Mouse (Mus musculus) MEL-GATA-1-ER (cell line): ENCODE data around the gene Grin3b.
A peak's percentile ranks its signal among the peaks of the same experiment; 100 is the strongest.

ENCODE experiments used
- DNase-seq: peaks from one replicate; pipeline ENCODE4 v3.0.0-alpha.2; 2012; ENCODE audit warnings: low read depth; ENCODE audit errors: extremely low read depth

Gene Grin3b

DNA sequence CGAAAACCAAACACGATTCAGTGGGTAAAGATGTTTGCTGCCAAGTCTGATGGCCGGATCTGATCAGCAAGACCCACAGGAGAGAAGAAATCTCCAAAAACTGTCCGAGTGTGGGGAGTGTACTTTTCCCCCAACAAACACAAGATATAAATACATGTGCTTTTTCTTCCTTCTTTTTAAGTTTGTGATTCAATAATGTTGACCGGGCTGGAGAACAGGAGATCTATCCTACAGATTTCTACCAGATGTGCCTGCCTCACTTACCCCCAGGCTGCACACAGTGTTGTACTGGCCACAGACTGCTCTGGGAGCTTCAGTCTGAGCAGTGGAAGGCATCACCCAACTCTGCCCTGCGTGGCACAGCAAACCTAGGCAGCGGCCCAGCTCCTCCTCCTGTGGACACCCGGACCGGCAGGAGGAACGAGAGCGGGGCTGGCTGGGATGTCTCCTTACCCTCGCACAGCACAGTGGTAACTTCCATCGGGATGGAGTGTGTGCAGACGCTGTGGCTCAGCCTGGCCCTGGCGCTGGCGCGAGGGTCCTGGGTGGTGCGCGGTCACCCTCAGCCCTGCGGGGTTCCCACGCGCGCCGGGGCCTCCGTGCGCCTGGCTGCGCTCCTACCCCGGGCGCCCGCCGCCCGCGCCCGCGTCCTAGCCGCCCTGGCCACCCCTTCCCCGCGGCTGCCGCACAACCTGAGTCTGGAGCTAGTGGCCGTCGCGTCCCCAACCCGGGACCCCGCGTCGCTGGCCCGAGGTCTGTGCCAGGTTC lies at the start of gene Grin3b:
TSS of gene Grin3b (plus strand) at position 301 of the 768 bp plus-strand sequence.
- DNase-seq = no peak

DNA sequence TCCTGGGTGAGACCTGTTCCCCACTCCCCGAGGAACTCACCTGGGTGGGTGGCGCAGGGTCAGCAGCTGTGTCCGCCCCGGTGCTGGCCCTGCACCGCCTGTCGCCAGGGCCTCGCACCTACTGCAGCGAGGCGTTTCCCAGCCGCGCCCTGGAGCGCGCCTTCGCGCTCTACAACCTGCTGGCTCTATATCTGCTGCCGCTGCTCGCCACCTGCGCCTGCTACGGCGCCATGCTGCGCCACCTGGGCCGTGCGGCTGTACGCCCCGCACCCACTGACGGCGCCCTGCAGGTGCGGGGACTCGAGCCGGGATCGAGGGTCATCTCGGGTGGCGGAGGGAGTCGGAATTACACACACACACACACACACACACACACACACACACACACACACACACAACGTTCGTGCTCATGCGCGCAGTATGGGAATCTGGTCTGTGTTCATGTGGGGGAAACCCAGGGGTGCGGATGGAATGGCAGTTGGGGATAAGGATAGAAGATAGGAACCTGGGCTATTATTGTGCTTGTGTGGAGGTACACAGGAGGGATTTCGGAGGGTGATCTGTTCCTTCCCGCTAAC lies 49.5 kb upstream of the Grin3b start, which contains the start of gene R3hdm4:
TSS of gene R3hdm4 (minus strand) at position 251 of the 578 bp plus-strand sequence.
- DNase-seq = no peak

DNA sequence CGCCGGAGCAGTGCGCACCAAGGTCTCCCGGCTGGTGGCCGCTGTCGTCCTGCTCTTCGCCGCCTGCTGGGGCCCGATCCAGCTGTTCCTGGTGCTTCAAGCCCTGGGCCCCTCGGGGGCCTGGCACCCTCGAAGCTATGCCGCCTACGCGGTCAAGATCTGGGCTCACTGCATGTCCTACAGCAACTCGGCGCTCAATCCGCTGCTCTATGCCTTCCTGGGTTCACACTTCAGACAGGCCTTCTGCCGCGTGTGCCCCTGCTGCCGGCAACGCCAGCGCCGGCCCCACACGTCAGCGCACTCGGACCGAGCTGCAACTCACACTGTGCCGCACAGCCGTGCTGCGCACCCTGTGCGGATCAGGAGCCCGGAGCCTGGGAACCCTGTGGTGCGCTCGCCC lies 48.9 kb upstream of the Grin3b start:
- no peak for DNase-seq

DNA sequence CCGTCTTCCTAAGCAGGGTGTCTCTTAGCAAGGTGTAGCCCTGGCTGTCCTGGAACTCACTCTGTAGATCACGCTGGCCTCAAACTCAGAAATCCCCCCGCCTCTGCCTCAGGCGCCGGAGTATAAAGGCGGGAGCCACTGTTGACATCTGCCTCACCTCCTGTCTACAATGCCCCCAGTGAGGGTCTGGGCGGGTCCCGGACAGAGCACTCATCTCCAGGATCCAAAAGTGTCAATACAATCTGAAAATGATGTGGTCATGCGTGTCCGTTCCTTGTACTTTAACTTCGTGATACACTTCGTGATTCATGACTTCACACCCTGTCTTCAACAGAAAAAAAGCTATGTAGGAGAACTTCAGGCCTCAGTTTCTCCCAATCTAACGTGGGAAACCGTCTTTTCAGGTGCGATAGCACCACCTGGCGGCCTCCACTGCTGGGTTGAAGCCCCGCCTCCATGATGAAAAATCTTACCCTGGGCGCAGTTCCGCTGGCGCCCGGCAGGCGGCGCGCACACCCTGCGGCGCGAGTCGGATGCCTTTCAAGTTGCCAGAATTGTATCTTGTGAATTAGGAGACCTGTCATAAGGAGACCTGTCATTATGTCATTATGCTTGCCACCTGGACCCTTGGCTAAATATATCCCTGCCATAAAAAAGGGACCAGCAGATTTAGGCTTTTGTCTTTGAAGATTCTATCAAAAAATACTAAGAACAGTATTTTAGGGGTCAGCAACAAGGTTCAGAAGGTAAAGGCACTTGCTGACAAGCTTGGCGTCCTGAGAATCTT lies 45.3 kb upstream of the Grin3b start:
- peak; percentile 62 for DNase-seq

DNA sequence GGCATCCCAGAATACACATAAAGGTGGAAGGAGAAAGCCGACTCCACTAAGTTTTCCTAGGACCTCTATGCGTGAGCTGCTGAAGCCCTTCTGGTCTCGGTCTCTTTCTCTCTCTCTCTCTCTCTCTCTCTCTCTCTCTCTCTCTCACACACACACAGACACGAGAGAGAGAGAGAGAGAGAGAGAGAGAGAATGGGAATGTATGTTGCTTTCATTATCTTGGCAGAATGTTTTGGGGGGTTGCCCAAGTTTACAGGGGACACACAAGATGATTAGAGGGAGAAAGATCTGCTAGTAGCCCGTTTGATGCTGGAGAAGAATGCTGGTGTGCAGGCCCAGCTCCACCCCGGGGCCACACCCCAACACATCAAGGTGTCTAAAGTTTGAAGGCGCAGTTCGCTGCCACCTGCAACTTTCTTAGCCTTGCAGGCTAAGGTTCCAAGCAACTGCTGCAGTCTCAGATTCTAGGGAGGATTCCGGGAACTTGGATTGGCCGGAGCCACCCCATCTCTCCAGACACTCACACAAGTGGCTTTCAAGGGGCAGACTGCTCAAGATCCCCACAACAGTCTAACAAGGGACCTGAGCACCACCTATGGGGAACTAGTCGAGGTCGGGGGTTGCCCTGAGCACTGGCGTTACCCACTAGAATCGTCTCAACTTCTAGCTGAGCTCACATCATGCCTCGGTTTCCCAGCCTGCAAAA lies 44.6 kb upstream of the Grin3b start:
- no peak for DNase-seq

DNA sequence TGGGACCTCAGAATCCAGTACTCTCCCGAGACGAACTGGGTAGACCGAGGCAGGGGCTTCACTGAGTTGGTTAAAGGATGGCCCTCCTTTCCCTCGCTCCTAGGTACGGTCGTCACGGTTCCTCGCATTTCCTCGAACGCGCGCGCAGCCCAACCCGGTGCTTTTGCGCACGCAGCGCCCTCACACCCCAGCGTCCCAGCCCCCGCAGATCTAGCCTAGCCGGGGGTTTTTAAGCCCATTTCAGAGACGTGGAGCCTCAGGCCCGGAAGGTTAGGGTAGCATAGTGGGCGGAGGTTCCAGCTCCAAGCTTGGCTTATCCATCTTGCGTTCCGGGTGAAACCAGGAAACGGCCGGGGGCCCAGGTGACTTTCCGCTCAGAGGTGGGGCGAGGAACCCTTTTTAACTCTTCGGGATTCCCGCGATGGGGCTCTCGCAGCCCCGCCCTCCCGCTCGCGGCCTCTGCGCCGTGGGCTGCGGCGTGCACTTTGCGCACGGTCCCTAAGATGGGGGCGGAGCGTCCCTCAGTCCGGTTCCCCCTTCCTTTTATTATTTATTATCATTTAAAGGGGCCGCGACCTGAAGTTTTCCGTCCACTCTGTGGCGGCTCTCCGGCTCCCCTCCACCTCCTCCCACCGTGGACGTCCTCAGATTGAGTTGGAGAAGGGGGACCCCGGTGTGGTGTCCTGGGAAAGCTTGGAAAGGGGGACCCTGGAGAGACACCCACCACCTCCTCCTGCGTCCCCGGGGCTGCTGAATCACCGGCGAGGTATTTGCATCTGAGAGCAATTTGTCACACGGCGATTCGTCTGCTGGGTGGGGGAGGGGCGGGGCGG lies 43.8 kb upstream of the Grin3b start, which contains the start of gene Arid3a:
TSS of gene Arid3a (plus strand) at position 553 of the 833 bp plus-strand sequence.
- peak; percentile 79 for DNase-seq

DNA sequence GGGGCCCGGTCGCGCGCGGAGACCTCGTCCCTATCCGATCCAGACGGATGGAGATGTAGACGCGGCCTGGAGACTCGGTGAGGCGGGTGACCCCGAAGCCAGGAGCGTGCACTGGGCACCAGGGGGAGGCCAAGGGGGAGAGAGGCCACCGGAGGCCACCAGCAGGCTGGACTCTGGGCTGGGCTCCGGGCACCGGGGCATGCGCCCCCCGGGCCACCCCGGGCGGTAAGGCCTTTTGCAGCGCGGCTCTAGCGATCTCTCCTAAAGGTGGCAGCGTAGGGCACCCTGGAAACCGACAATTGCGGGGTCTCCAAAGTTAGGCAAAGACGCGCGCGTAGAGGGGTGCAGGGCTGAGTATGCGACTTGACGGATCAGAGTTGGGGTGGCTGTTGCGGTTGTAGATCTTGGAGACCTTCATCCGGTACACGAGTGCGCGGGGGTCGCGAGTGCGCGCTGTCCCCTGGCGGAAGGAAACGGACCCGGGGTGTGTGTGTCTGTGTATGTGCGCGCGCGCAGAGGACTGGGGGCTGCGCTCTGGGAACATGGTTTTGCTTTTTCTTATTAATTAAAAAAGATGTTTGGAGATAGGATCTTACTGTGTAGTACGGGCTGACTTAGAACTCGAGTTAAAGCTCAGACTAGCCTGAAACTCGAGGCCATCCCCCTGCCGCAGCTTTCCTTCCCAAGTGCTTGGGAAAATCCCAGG lies 43.0 kb upstream of the Grin3b start:
- no peak for DNase-seq

DNA sequence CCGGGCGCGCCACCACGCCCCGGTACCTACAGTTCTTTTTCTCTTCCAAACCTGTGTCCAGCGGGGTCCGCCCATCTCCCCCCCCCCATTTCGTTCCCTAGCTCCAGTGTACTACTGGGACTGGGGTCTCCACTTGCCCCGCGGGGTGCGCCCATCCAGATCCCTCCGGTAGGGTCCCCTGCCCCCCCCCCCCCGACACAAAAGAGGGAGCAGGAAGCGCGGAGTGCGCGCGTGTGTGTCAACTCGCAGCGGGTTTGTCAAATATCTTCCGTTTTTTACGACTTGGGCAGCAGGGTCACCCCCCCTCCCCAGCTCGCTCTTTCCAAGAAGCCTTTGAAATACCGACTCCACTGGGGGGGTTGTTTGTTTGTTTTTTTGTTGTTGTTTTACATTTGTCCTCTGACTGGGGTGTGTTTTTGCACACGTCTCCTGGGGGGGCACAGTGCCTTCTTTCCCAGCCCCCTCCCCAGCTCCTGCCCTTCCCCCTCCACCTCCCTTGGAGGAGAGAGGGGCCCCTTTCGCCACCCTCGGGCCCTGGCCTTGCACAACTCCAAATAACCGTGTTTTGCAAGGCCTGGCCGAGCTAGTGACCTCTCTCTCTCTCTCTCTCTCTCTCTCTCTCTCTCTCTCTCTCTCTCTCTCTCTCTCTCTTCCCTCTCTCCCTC lies 42.4 kb upstream of the Grin3b start:
- no peak for DNase-seq

DNA sequence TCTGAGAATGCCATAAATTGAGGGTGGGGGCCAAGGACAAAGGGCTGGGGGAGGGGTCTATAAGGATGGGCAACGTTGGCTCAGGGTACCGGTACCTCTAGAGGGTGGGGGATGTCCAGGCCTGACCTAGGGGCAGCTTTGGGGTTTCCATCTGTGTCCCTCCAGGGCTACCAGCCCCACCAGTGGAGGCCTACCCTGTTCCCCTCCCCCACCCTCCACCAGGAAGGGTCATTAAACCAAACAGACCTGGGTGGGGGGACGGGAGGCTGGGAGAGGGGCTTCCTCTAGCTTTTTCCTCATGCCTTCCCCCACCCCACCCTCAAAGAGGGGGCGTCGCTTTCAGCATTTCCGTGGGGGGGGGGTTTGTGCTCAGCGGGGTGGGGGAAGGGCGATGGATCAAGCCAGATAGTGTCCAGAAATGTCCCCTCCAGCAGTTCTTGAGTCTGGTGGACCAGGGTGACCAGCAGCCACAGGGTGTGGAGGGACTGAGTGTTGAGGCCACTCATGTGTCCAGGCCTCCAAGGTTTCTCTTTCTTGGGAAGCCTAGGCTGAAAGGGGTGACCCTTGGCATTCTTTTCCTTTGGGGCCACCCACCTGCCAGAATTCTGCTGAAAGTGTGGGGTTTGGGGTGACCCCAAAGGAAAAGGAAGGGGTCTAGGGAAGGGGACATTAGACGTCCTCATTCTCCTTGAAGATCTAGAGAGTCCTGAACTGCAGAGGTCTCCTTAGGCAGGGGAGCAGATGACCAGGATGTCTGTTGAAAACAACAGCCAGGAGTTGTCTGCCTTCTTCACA lies 41.4 kb upstream of the Grin3b start:
- no peak for DNase-seq

DNA sequence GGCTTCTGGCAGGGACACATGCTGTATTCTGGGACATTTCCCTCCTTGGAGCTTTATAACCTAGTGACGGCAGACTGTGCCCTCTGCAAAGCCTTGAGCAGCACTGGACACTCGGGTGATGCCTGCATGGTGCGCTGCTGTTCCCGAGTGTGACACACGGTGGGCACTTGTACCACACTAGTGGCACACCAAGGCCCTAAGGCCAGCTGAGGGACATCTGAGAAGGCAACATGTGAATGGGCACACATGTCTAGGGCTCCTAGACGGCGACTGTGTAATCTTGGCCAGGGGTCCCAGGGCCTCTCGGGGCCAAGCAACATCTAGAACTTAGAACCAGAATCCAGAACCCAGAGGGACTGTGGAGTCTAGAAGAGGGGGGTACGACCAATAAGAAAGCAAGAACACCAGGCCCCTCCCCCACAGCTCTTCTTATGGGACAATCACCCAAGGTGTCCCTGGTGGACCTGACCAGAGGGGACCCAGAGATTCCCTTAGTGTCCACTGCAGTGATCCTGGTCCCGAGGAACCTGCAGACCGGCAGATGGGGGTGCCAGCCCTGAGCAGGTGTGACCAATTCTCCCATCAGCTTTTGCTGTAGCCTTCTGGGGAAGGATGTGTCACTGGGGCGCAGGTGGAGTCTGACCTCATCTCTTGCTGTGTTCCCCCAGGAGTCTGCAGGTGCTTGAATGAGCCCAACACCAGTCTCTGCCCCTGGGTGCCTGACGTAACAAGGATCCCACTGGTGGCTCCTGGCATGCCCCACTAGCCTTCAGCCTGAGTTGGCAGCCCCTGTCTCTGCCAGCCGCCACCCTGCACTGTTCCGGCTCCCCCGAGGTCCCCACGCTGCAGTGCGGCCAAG lies 40.3 kb upstream of the Grin3b start:
- DNase-seq = no peak

DNA sequence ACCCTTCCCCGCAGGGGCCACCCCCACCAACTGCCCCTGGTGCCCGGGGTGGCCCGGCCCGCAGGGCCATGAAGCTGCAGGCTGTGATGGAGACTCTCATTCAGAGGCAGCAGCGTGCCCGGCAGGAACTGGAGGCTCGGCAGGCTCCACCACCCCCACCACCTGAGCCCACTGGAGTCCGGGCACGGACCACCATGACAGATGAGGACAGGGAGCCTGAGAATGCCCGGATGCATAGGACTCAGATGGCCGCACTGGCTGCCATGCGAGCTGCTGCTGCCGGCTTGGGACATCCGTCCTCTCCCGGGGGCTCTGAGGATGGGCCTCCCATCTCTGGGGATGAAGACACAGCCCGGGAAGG lies 39.7 kb upstream of the Grin3b start:
- no peak for DNase-seq

DNA sequence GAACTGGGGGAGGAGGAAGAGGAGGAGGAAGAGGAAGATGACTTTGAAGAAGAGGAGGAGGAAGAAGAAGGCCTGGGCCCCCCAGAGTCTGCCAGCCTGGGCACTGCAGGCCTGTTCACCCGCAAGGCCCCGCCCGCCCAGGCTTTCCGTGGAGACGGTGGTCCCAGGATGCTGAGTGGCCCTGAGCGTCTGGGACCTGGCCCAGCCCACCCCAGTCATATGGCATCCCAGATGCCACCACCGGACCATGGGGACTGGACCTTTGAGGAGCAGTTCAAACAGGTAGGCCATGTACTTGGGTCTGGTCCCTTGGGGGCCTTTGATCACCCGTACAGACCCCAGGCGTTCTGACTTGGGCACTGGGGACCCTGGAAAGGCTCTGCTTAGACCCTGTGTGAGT lies 38.7 kb upstream of the Grin3b start:
- no peak for DNase-seq

DNA sequence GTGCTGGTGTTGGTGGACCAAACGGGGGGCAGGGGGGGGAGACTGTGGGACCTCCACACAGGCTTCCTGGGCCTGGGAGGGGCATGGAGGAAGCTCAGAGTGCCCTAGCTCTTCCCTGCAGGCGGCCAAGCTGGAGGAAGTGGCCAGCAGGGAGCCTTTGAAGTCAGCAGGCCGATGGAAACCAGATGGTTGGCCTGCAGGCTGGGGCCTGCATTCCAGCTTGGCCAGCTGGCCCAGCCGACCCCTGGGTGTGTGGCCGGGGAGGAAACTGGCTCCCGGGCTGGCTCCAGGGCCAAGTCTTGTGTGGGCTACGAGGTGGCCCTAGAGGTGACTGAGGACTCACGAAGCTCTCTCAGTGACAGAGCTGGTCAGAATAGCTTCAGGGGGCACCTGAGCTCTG lies 37.8 kb upstream of the Grin3b start:
- DNase-seq = no peak

DNA sequence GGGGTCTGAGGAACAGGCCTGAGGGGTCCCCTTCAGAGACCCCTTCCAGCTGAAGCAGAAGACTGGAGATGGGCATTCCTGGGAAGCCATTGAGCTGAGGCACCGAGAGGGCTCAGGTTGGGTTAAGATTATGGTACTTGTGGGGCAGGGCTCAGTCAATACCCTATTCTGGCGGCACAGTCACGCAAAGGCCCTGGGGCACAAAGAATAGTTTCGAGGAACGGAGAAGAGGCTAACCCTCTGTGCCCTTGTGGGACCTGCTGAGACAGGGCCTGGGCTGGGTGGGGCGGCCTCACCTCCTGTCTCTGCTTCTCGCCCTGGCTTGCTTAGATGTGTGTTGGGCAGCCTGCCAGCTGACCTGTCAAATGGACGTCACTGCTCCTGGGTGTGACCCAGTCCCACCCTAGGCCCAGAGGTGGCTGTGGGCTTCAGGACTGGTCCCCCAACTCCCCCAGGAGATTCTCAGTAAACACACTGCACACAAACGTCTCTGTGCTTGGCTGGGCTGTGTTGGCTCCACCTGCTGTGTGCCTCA lies 37.3 kb upstream of the Grin3b start:
- no peak for DNase-seq

DNA sequence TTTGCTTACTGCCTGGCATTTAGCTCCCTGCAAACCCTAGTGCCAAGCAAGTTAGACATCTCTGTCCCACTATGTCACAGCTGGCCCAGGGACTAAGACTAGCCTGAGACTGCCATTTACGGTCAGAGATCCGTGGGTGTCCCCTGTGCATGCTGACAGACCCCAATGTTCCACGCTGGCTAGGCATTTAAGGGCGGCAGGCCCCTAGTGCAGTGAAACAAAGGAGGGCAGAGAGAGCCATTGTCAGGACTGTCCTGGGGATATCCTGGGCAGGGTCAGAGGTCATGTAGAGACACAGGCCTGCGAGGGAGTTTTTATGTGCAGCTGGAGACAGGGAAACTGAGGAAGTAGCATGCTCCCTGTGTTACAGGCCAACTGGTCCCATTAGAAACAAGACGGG lies 36.7 kb upstream of the Grin3b start:
- no peak for DNase-seq

DNA sequence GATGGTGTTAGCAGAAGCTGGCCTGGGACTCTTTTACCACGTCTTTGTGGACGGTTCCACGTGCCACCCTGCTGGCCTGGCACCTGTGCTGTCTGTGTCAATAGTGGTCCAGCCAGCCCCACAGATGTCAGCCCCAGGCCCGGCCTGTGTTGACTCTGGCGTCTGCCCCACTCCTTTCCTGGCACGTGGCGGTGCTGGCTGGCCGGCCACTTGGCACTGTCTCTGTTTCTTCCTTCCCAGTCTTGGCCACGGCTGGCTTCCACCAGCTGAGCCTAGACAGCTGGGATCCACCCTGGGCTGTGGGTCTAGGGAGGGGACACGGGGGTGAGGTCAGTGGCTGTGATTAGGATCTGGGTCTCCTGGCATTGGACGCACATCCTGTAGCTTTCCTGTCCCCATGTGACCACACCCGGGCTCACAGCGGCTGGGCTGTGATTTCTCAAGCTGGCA lies 36.2 kb upstream of the Grin3b start:
- DNase-seq = no peak

DNA sequence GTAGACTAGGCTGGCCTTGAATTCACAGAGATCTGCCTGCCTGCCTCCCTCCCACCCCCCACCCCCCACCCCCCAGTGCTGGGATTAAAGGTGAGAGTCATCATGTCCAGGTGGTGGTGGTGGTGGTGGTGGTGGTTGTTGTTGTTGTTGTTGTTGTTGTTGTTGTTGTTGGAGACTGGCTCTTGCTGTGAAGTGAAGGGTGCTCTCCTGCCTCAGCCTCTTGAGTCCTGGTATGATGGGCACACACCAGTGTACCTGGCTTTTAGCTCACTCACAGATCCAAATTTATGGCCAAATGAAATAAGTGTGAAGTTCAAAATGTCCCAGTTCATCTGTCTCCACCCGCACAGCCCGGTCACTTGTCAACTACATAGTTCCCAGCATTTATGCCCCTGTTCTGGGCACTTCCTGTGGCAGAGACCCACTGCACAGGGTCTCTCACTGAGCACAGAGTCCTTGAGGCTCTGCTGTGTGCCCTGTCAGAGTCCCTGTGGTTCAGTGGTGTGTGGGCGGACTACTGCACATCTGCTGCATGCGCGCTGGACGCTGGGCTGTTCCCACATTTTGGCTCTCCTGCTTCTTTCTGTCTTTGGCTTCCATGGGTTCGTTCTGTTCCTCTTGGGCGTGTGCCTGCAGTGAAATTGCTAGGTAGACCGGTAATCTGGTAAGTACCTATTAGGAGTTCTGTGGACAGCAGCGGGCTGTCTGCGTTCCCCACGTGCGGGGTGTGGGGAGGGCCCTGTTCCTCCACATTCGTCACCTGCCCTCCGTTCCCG lies 35.5 kb upstream of the Grin3b start:
- no peak for DNase-seq
